Mouse (Mus musculus): ENCODE measurements at regions not wholly inside any gene's neighbourhood (a gene's known extent, or its start where the extent isn't known, plus 50 kb on each side); places are given as distances from the start of the nearest gene placed in this dataset.
"Not testable (repeated sequence)": the region's sequence is repeated elsewhere in the genome, so short reads cannot be mapped to it uniquely, and the experiment has no call there.

DNA sequence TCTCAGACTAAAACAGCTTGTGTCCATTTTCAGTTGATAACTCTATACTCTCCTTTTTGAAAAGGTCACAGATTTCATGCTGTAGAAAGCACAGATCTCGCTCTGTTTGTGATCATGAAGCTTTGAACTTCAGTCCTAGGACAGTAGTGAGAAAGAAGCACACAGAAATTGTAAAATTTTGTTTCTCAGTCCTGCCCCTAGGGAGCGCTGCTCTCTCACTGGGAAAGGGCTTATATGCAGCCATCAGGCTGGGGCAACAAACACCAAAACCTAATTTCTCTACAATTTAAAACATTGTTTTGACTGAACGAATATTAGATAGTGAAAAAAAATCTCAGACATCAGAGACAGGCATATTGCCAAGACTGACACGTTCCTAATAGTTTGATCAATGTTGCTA lies 534.7 kb upstream of the Olfr1507 start:
- in situ Hi-C loops (cut with MboI), result not testable (repeated sequence)

DNA sequence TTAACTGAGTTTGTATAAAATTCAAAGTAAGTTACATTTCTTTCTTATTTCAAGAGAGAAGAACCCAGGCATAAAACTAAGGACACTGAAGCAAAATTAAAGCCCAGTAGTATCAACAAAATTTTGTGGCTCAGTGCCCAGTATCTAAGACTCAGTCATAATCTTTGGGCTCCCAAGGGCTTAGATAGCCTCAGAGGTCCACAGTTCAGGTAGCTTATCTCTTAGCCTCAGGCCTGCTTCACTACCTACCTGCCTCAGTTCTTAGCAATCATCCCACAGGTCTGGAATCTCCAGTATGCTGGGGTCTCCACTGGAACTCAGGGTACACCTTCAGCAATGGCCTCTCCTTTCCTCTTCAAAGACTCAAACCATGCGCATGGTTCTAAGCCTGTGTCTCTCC lies 531.4 kb upstream of the Olfr1507 start:
- in situ Hi-C loops (cut with MboI), result not testable (repeated sequence)

- in situ Hi-C loops (cut with MboI), result not testable (repeated sequence)
Observed at GRCm38 (mm10) chr14:53020152-53020551, 524.6 kb upstream of the Olfr1507 start.

DNA sequence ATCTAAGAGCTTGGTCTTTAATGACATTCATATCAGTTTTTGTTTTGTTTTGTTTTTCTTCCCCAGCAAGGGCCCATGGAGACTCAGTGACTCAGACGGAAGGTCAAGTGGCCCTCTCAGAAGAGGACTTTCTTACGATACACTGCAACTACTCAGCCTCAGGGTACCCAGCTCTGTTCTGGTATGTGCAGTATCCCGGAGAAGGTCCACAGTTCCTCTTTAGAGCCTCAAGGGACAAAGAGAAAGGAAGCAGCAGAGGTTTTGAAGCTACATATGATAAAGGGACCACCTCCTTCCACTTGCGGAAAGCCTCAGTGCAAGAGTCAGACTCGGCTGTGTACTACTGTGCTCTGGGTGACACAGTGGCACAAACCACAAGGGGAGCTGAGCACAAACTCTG lies 512.2 kb upstream of the Olfr1507 start:
- in situ Hi-C loops (cut with MboI), result not testable (repeated sequence)

DNA sequence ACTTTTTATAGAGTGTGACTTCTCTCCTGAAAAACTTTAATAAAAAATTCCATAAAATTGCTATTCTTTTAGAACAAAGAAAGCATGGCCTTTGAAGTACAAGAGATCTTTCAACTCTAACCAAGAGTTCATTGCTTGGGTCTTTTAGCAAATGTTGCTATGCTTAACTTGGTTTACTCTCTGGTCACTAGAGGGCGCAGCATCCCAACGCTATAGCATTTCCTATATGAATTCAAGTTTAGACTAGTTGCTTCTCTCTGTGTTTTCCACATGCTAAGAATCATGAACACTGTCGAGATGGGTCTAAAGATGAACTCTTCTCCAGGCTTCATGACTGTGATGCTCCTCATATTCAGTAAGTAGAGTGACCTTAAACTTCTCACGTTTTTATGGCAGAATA lies 511.8 kb upstream of the Olfr1507 start:
- in situ Hi-C loops (cut with MboI), result not testable (repeated sequence)

DNA sequence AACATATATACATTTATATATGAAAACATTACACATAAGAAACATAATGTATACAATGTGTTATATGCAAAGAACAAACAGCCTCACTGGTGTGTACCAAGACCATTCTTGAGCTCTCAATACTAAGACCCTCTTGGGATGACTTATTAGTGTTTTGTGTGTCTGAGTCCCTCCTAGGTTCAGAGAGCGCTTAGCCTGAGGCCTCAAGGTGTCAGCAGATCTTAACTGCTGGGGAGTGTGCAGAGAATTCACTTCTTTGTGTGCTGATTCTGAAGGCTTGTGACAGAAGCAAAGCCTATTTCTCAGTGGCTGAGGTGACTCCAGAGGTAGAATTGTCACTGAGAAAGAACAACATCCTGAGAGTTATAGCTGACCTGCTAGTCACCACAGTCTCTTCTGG lies 505.7 kb upstream of the Olfr1507 start:
- in situ Hi-C loops (cut with MboI), result not testable (repeated sequence)

- in situ Hi-C loops (cut with MboI), result not testable (repeated sequence)
Observed at GRCm38 (mm10) chr14:52992106-52992760, 496.7 kb upstream of the Olfr1507 start.

DNA sequence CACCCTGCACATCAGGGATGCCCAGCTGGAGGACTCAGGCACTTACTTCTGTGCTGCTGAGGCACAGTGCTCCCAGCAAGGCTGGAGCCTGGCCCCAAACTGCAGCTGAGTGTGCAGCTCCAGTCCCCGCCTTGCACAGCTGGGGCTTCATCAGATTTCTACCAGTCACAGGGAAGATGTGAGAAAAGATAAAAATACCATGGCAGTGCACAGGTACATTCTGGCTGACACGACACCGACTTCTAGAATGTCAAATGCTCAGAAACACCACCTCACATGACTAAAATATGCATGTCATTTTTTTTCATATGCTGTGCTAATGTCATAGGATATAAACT lies 495.7 kb upstream of the Olfr1507 start:
- in situ Hi-C loops (cut with MboI), result not testable (repeated sequence)

DNA sequence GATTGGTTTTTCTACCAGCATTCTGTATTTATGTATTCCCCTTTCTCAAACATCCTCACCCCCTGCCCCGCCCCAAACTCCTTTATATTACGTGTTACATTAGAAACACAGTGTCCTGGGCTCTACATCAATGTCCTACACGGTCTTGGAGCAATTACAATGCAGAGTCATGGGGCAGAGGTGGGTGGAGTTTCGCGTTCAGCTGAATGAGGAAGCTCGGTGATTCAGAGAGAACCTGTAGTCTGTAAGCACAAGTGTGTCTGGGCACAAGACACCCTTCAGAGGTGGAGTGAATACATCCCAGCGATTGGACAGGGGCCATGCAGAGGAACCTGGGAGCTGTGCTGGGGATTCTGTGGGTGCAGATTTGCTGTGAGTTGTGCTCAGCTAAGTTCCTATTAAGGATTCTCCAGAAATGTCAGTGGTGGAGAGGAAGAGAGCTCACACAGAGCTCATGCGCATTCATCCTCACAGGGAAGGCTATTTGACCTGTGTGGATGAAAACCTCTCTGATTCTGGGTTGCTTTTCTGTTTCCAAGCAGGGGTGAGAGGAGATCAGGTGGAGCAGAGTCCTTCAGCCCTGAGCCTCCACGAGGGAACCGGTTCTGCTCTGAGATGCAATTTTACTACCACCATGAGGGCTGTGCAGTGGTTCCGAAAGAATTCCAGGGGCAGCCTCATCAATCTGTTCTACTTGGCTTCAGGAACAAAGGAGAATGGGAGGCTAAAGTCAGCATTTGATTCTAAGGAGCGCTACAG lies 495.2 kb upstream of the Olfr1507 start:
- in situ Hi-C loops (cut with MboI), result not testable (repeated sequence)

GRCm38 (mm10) chr14:52989940-52990339 lies 494.4 kb upstream of the Olfr1507 start:
- in situ Hi-C loops (cut with MboI), result not testable (repeated sequence)

DNA sequence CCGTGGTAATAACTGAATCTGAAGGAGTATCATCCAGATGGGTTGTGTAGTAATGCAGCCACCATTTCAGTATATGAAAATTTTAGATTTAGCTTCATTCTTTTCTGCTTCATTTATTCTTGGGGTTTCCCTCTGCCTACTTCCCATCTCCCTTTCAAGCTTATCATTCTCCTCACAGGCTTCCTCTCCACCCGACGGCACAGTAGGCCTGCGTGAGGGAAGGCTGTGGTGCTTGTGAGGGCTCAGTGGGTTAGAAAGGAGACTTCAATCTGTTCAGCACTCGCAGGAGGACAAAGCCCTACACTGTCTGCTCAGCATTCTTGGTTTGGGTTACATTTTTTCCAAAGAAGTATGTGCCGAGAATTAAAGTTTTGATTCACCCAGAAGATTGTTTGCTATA lies 493.0 kb upstream of the Olfr1507 start:
- in situ Hi-C loops (cut with MboI), result not testable (repeated sequence)

GRCm38 (mm10) chr14:52972207-52973003 lies 476.9 kb upstream of the Olfr1507 start:
- in situ Hi-C loops (cut with MboI), result not testable (repeated sequence)

- in situ Hi-C loops (cut with MboI), result not testable (repeated sequence)
Observed at GRCm38 (mm10) chr14:52962110-52962509, 466.6 kb upstream of the Olfr1507 start.

GRCm38 (mm10) chr14:52956515-52956914 lies 461.0 kb upstream of the Olfr1507 start:
- in situ Hi-C loops (cut with MboI), result not testable (repeated sequence)

DNA sequence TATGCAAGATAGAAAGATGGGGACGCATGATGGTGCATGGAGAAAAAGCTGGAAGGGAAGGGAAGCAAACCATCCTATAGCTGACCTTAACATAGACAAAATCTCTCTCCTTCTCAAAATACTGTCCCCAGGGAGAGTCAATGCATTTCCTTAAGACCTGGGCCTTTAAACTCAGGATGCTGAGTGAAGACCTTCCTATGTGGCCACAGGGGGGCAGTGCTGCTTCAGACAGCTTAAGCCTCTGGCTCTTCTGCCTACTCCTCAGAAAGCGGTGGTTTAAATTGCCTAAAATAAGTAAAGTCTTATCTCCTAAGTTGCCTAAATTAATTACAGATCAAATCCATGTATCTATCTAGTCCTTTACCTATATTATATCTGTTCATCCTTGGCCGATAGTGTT lies 449.4 kb upstream of the Olfr1507 start:
- in situ Hi-C loops (cut with MboI), result not testable (repeated sequence)

DNA sequence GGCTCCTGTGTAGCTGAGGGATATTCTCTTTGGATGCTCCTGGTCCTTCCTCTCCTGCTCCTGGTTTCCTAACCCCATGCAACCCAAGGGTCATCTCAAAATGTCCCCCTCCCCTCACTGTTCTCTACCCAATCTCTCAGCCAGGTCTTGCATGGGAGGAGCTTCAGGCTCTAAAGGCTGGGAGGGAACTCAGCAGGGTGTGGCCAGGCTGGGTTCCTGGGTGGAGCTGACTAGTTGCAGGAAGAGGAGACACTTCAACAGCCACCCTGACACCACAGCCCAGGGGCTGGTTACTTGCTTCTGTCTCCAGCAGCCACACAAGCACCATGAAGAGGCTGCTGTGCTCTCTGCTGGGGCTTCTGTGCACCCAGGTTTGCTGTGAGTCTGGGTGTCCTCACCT lies 446.9 kb upstream of the Olfr1507 start:
- in situ Hi-C loops (cut with MboI), result not testable (repeated sequence)

GRCm38 (mm10) chr14:52941747-52942146 lies 446.2 kb upstream of the Olfr1507 start:
- in situ Hi-C loops (cut with MboI), result not testable (repeated sequence)

DNA sequence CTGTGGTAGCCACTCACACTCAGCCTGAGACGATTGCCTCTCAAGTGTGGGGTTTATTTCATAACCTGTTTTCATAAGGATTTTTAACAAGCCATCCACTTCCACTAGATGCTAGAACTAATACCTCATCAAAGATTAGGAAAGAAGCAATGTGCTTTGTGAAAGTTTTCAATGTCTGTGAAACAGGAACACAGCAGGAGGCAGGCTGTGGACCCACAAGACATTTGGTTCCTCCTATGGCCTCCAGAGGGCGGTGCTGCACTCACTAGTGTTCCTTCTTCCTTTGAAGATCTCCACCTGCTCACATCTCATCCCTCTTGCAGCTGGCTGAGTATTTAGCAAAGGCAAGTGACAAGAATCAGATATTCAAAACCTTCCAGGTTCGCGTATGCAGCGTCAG lies 424.6 kb upstream of the Olfr1507 start:
- in situ Hi-C loops (cut with MboI), result not testable (repeated sequence)

- in situ Hi-C loops (cut with MboI), result not testable (repeated sequence)
Observed at GRCm38 (mm10) chr14:52913814-52914213, 418.3 kb upstream of the Olfr1507 start.

- in situ Hi-C loops (cut with MboI), result not testable (repeated sequence)
Observed at GRCm38 (mm10) chr14:52899629-52900028, 404.1 kb upstream of the Olfr1507 start.

DNA sequence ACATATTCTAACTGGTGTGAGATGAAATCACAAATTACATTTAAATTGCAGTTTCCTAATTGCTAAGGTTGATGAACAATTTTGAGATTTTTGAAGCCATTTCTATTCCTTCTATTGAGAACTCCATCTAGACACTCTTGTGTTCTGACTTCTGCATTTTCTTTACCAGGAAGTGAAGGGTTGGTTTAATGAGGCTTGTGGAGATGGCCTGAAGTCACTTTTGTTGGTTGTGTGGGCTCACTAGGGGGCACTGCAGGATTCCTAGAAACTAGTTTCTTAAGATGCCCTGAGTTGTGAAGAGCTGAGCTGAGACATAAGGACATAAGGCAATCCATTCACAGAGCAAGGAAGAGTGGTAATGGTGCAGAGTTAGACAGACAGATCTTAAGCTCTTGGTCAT lies 402.8 kb upstream of the Olfr1507 start:
- in situ Hi-C loops (cut with MboI), result not testable (repeated sequence)

DNA sequence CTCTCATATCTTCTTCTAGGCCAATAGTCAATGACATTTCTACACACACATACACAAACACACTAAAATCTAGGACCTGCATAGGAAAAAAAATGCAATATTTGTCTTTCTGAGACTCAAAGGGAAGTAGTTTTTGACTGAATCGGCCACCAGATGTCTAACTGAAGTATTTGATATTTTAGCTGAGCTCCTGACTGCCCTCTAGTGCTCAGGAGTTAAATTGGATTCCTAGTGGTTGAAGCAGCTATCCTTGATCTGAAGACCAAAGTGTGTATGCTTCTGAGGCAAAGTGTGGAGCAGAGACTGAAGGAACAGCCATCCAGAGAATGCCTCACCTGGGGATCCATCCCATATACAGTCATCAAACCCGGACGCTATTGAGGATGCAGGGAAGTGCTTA lies 384.4 kb upstream of the Olfr1507 start:
- in situ Hi-C loops (cut with MboI), result not testable (repeated sequence)

GRCm38 (mm10) chr14:52863841-52864240 lies 368.3 kb upstream of the Olfr1507 start:
- in situ Hi-C loops (cut with MboI), result not testable (repeated sequence)

All from mature B cell (primary cell).